Mouse (Mus musculus) activated CD4-positive, CD25-positive, alpha-beta regulatory T cell, adult 4 months (primary cell): ENCODE data around the gene Btnl4. TPM values are rescaled to one million over a fixed set of nuclear protein-coding genes. Genes with fewer than 3 reads are reported as not detected.

ENCODE experiments used
- ATAC-seq: one replicate; pipeline ENCODE4 v1.8.0; 2017
- polyA plus RNA-seq, 2 experiments: library from polyadenylated mRNA; unstranded; fragments of 100-300 nt; shearing (Covaris generic); gene quantifications; one replicate each; pipeline ENCODE4 v1.2.1; 2017

The Btnl4 gene
- polyA plus RNA-seq, 2 experiments from 2014 or later: not detected

DNA sequence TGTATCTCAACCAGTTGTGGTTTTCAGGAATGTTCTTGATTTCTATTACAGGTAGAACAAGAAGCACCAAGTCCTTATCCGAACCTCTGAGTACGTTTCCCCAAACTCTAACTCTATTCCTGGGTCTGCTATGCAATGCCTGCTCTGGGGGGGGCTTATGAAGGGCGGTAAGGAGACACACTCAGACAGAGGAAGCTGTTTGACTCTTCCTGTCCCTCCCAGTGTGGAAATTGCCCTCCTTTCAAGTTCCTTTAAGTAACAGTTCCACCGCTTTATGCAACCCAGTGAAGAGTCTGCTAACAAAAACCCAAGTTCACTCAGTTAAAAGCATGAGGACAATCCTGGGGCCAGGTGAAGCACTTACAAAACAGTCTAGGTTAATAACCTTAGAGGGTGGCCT, 40.0 kb downstream of the Btnl4 start:
- no peak for ATAC-seq

DNA sequence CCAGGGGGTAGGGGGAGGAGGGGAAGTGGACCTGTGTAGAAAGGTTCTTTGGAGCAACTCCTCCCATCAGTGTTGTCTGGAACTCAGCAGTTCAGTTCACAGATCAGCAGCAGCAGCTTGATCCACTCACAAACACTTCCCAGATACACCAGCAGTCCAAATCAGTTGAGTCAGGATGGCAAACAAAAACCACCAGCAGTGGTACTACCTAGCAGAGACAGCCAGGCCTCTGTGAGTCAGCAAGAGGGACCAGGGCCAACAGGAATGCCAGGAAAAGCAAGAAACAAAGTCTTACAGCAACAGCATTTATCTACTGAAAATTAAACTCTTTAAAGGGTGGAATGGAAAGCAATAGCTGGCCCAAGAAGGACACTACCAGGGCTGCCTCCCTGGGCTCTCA, 49.5 kb downstream of the Btnl4 start:
- no peak for ATAC-seq

DNA sequence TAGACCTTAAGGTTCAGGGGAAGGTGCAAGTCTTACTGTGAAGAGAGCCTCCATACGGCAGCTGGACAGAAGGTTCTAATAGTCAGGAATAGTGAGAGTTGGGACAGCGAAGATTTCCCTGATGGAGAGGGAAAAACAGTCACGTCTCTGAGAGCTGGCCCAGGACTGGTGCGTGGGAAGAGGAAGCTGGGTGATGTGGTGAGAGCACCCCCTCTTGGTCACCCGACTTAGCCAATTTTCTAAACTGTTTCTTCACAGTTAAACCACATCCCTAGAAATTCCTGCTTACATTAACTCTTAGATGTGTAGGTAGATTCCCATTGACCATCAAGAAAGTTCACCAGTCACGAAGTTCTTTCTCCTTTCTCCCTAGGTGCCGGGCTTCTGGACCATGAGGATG, 57.1 kb downstream of the Btnl4 start:
- ATAC-seq: no peak

Other genes starting within 250 kb of the Btnl4 start
- 10 to 100 TPM; 57.3 to 70.9 TPM for gene H2-Ob, start 238.4 kb downstream of the Btnl4 start, polyA plus RNA-seq
- gene H2-Ab1, start 219.6 kb downstream of the Btnl4 start, polyA plus RNA-seq: 10 to 100 TPM in 1 of 2 experiments, 1 to 10 TPM in 1; 3.7 to 69.9 TPM
- 10 to 100 TPM in 1 of 2 experiments, 1 to 10 TPM in 1; 4.0 to 79.3 TPM for gene H2-Aa, start 189.5 kb downstream of the Btnl4 start, polyA plus RNA-seq
- 10 to 100 TPM in 1 of 2 experiments, 1 to 10 TPM in 1; 5.2 to 64.7 TPM for gene H2-Eb1, start 171.5 kb downstream of the Btnl4 start, polyA plus RNA-seq
- under 1 TPM; 0.13 to 0.36 TPM for gene H2-Eb2, start 151.7 kb downstream of the Btnl4 start, polyA plus RNA-seq
- under 1 TPM; 0.17 to 0.42 TPM for gene Btnl2, start 122.5 kb downstream of the Btnl4 start, polyA plus RNA-seq
- gene Btnl1, start 100.2 kb downstream of the Btnl4 start, polyA plus RNA-seq: not detected
- gene BC051142, start 78.5 kb downstream of the Btnl4 start, polyA plus RNA-seq: 1 to 10 TPM in 1 of 2 experiments, not detected in 1; 2.3 TPM
- gene Btnl6, start 40.0 kb upstream of the Btnl4 start, polyA plus RNA-seq: not detected
- gene Notch4, start 87.0 kb upstream of the Btnl4 start, polyA plus RNA-seq: under 1 TPM; 0.52 to 0.58 TPM
- 100 to 1,000 TPM; 213 to 307 TPM for gene Gpsm3, start 112.5 kb upstream of the Btnl4 start, polyA plus RNA-seq
- 10 to 100 TPM in 1 of 2 experiments, 1 to 10 TPM in 1; 8.5 to 10.2 TPM for gene Pbx2, start 113.9 kb upstream of the Btnl4 start, polyA plus RNA-seq
- 1 to 10 TPM; 2.5 to 5.4 TPM for gene Ager, start 120.5 kb upstream of the Btnl4 start, polyA plus RNA-seq
- 10 to 100 TPM; 49.0 to 56.9 TPM for gene Rnf5, start 126.4 kb upstream of the Btnl4 start, polyA plus RNA-seq
- 10 to 100 TPM; 16.9 to 18.4 TPM for gene Agpat1, start 126.9 kb upstream of the Btnl4 start, polyA plus RNA-seq
- 1 to 10 TPM; 1.3 to 1.9 TPM for gene Egfl8, start 138.7 kb upstream of the Btnl4 start, polyA plus RNA-seq
- 10 to 100 TPM; 13.3 to 16.8 TPM for gene Ppt2, start 151.2 kb upstream of the Btnl4 start, polyA plus RNA-seq
- gene Prrt1, start 152.2 kb upstream of the Btnl4 start, polyA plus RNA-seq: 1 to 10 TPM in 1 of 2 experiments, under 1 TPM in 1; 0.34 to 1.4 TPM
- 1 to 10 TPM; 3.5 to 5.4 TPM for gene Fkbpl, start 167.4 kb upstream of the Btnl4 start, polyA plus RNA-seq
- 10 to 100 TPM; 15.6 to 26.7 TPM for gene Atf6b, start 169.8 kb upstream of the Btnl4 start, polyA plus RNA-seq
- gene Tnxb, start 193.2 kb upstream of the Btnl4 start, polyA plus RNA-seq: not detected